Mouse (Mus musculus) lung, embryonic 16.5 days (tissue): ENCODE measurements around the gene Dbf4. TPM values are rescaled to one million over a fixed set of nuclear protein-coding genes. Genes with fewer than 3 reads are reported as not detected.

Source experiments
- polyA plus RNA-seq: library from polyadenylated mRNA; unstranded; fragments of >200 nt; fragmentation: Nextera tagmentation; extraction: Ambion mirVana; gene quantifications from 2 replicates; pipeline ENCODE4 v1.2.1, GENCODE M21; 2015

Dbf4 gene
- polyA plus RNA-seq, 1 experiment from 2014 or later: 43.2 TPM

Other genes starting within 250 kb of the Dbf4 start
- gene Adam22, start 54.6 kb downstream of the Dbf4 start, polyA plus RNA-seq: 3.7 and 4.3 TPM in 2 replicates
- gene Slc25a40, start 134 bp upstream of the Dbf4 start, polyA plus RNA-seq: 12.5 and 13.3 TPM in 2 replicates
- gene Rundc3b, start 200.2 kb upstream of the Dbf4 start, polyA plus RNA-seq: 1.7 and 1.9 TPM in 2 replicates
- 1.9 and 2.3 TPM in 2 replicates for gene Abcb1a, start 237.4 kb upstream of the Dbf4 start, polyA plus RNA-seq